Mouse (Mus musculus): ENCODE results near the gene Smad5. TPM values are rescaled to one million over a fixed set of nuclear protein-coding genes. Genes with fewer than 3 reads are reported as not detected.

The Smad5 gene
- 31.7 and 32.1 TPM in 2 replicates for polyA plus RNA-seq (2015; fragmentation: Nextera tagmentation; extraction: Ambion mirVana)

- peak within 1 kb of the TSS; percentile 98 for H3K27ac ChIP-seq (replicated peaks)
- H3K27me3 ChIP-seq: no peaks in the 10 kb centered on the region
- H3K4me1 ChIP-seq: peaks cover 51% of the 10 kb centered on the region
- H3K4me2 ChIP-seq (replicated peaks): peak within 1 kb of the TSS; percentile 61
- no peaks in the 10 kb centered on the region for H3K36me3 ChIP-seq
- H3K4me3 ChIP-seq (replicated peaks): peak within 1 kb of the TSS; percentile 74
- no peaks in the 10 kb centered on the region for H3K9me3 ChIP-seq (replicated peaks)
- H3K9ac ChIP-seq: peak within 1 kb of the TSS; percentile 92
- peak; percentile 87 for ATAC-seq (ENCODE audit: insufficient number of reproducible peaks, low FRiP score, low TSS enrichment, low read depth)
- WGBS: under 1% methylated on average over 58 of the region's 62 CpGs
Measured at GRCm38 (mm10) chr13:56702469-56703221, at the start of gene Smad5. TSS of gene Smad5 (plus strand) at chr13:56703010.

- ATAC-seq (ENCODE audit: insufficient number of reproducible peaks, low FRiP score, low TSS enrichment, low read depth): no peak
- WGBS: 65% methylated on average over 5 of the region's 5 CpGs
- no peak overlapping the region for H3K4me2 ChIP-seq (replicated peaks)
- H3K9ac ChIP-seq: no peak overlapping the region
- H3K27ac ChIP-seq (replicated peaks): peak overlapping the region; percentile 55; the same call in 1 of the 2 replicates
- H3K9me3 ChIP-seq (replicated peaks): no peaks in the 10 kb centered on the region
- H3K4me3 ChIP-seq (replicated peaks): no peak overlapping the region
- H3K27me3 ChIP-seq: no peaks in the 10 kb centered on the region
- peaks cover 43% of the 10 kb centered on the region for H3K4me1 ChIP-seq
- H3K36me3 ChIP-seq: no peaks in the 10 kb centered on the region
Measured at GRCm38 (mm10) chr13:56654176-56654575, 48.6 kb upstream of the Smad5 start.

GRCm38 (mm10) chr13:56657946-56658512 lies 44.8 kb upstream of the Smad5 start:
- Histone ChIP-seq H3K4me3 (replicated peaks) (no peak overlapping the region), H3K9me3 (replicated peaks) (no peaks in the 10 kb centered on the region), H3K4me1 (peaks cover 32% of the 10 kb centered on the region), H3K9ac (no peak overlapping the region), H3K27me3 (no peaks in the 10 kb centered on the region), H3K4me2 (replicated peaks) (no peak overlapping the region), H3K27ac (replicated peaks) (no peak overlapping the region), H3K36me3 (no peaks in the 10 kb centered on the region)
- 37% methylated on average over 7 of the region's 7 CpGs for WGBS
- no peak for ATAC-seq (ENCODE audit: insufficient number of reproducible peaks, low FRiP score, low TSS enrichment, low read depth)

GRCm38 (mm10) chr13:56658931-56659330 lies 43.9 kb upstream of the Smad5 start:
- Histone ChIP-seq H3K4me2 (replicated peaks) (no peak overlapping the region), H3K4me3 (replicated peaks) (no peak overlapping the region), H3K9ac (no peak overlapping the region), H3K36me3 (no peaks in the 10 kb centered on the region), H3K4me1 (peaks cover 23% of the 10 kb centered on the region), H3K27ac (replicated peaks) (no peak overlapping the region), H3K9me3 (replicated peaks) (no peaks in the 10 kb centered on the region), H3K27me3 (no peaks in the 10 kb centered on the region)
- no peak for ATAC-seq (ENCODE audit: insufficient number of reproducible peaks, low FRiP score, low TSS enrichment, low read depth)
- 62% methylated on average over 6 of the region's 6 CpGs for WGBS

- no peaks in the 10 kb centered on the region for H3K36me3 ChIP-seq
- ATAC-seq (ENCODE audit: insufficient number of reproducible peaks, low FRiP score, low TSS enrichment, low read depth): no peak
- no peak overlapping the region for H3K9ac ChIP-seq
- 60% methylated on average over 7 of the region's 7 CpGs for WGBS
- H3K27me3 ChIP-seq: no peaks in the 10 kb centered on the region
- no peak overlapping the region for H3K4me3 ChIP-seq (replicated peaks)
- H3K4me2 ChIP-seq (replicated peaks): no peak overlapping the region
- H3K9me3 ChIP-seq (replicated peaks): no peaks in the 10 kb centered on the region
- H3K27ac ChIP-seq (replicated peaks): no peak overlapping the region; the same call in 1 of the 2 replicates
- peaks cover 18% of the 10 kb centered on the region; the same call in 1 of the 2 replicates for H3K4me1 ChIP-seq
Measured at GRCm38 (mm10) chr13:56661914-56662621, 40.7 kb upstream of the Smad5 start.

- Histone ChIP-seq H3K27ac (replicated peaks) (no peak overlapping the region), H3K36me3 (no peaks in the 10 kb centered on the region), H3K4me3 (replicated peaks) (no peak overlapping the region), H3K9ac (no peak overlapping the region), H3K9me3 (replicated peaks) (no peaks in the 10 kb centered on the region), H3K4me2 (replicated peaks) (no peak overlapping the region), H3K27me3 (no peaks in the 10 kb centered on the region), H3K4me1 (peaks cover 5% of the 10 kb centered on the region; the same call in 1 of the 2 replicates)
- WGBS: 61% methylated on average over 17 of the region's 17 CpGs
- ATAC-seq (ENCODE audit: insufficient number of reproducible peaks, low FRiP score, low TSS enrichment, low read depth): no peak
Measured at GRCm38 (mm10) chr13:56664256-56665170, 38.3 kb upstream of the Smad5 start.

GRCm38 (mm10) chr13:56671206-56671605 lies 31.6 kb upstream of the Smad5 start:
- Histone ChIP-seq H3K4me1 (no peaks in the 10 kb centered on the region), H3K4me2 (replicated peaks) (no peak overlapping the region), H3K9me3 (replicated peaks) (no peaks in the 10 kb centered on the region), H3K27ac (replicated peaks) (no peak overlapping the region), H3K9ac (no peak overlapping the region), H3K27me3 (no peaks in the 10 kb centered on the region), H3K36me3 (no peaks in the 10 kb centered on the region), H3K4me3 (replicated peaks) (no peak overlapping the region)
- ATAC-seq (ENCODE audit: insufficient number of reproducible peaks, low FRiP score, low TSS enrichment, low read depth): no peak
- 71% methylated on average over 11 of the region's 11 CpGs for WGBS

- Histone ChIP-seq H3K27ac (replicated peaks) (no peak overlapping the region), H3K4me2 (replicated peaks) (no peak overlapping the region), H3K36me3 (no peaks in the 10 kb centered on the region), H3K27me3 (no peaks in the 10 kb centered on the region), H3K4me1 (peaks cover 12% of the 10 kb centered on the region), H3K9ac (no peak overlapping the region), H3K9me3 (replicated peaks) (no peaks in the 10 kb centered on the region), H3K4me3 (replicated peaks) (no peak overlapping the region)
- no peak for ATAC-seq (ENCODE audit: insufficient number of reproducible peaks, low FRiP score, low TSS enrichment, low read depth)
- 88% methylated on average over 4 of the region's 4 CpGs for WGBS
Measured at GRCm38 (mm10) chr13:56677731-56678130, 25.1 kb upstream of the Smad5 start.

- no peak overlapping the region for H3K4me2 ChIP-seq (replicated peaks)
- no peak overlapping the region for H3K27ac ChIP-seq (replicated peaks)
- no peaks in the 10 kb centered on the region for H3K9me3 ChIP-seq (replicated peaks)
- 42% methylated on average over 10 of the region's 10 CpGs for WGBS
- H3K4me3 ChIP-seq (replicated peaks): no peak overlapping the region
- no peak for ATAC-seq (ENCODE audit: insufficient number of reproducible peaks, low FRiP score, low TSS enrichment, low read depth)
- no peak overlapping the region for H3K9ac ChIP-seq
- no peaks in the 10 kb centered on the region for H3K36me3 ChIP-seq
- H3K4me1 ChIP-seq: peaks cover 15% of the 10 kb centered on the region
- H3K27me3 ChIP-seq: no peaks in the 10 kb centered on the region
Measured at GRCm38 (mm10) chr13:56678188-56678787, 24.5 kb upstream of the Smad5 start.

- no peak for ATAC-seq (ENCODE audit: insufficient number of reproducible peaks, low FRiP score, low TSS enrichment, low read depth)
- H3K4me2 ChIP-seq (replicated peaks): no peak overlapping the region
- no peaks in the 10 kb centered on the region for H3K9me3 ChIP-seq (replicated peaks)
- H3K27me3 ChIP-seq: no peaks in the 10 kb centered on the region
- 68% methylated on average over 10 of the region's 10 CpGs for WGBS
- H3K4me3 ChIP-seq (replicated peaks): no peak overlapping the region
- no peak overlapping the region for H3K27ac ChIP-seq (replicated peaks)
- H3K4me1 ChIP-seq: peaks cover 19% of the 10 kb centered on the region
- no peaks in the 10 kb centered on the region for H3K36me3 ChIP-seq
- no peak overlapping the region for H3K9ac ChIP-seq
Measured at GRCm38 (mm10) chr13:56678826-56679504, 23.8 kb upstream of the Smad5 start.
